Mouse (Mus musculus) forebrain, embryonic 11.5 days (tissue): ENCODE measurements around the gene Bag2. TPM values are rescaled to one million over a fixed set of nuclear protein-coding genes. Genes with fewer than 3 reads are reported as not detected.

Experiments
- polyA plus RNA-seq: library from polyadenylated mRNA; unstranded; fragments of >200 nt; fragmentation: Nextera tagmentation; extraction: Ambion mirVana; gene quantifications from 2 replicates; pipeline ENCODE4 v1.2.1, GENCODE M21; 2014

Bag2 gene
- polyA plus RNA-seq, 1 experiment from 2014 or later = 34.0 TPM

Other genes with a start within 250 kb of the Bag2 start
- 58.4 and 58.8 TPM in 2 replicates for gene Prim2, start 88.0 kb downstream of the Bag2 start, polyA plus RNA-seq
- 27.4 and 30.2 TPM in 2 replicates for gene Rab23, start 37.9 kb downstream of the Bag2 start, polyA plus RNA-seq
- gene Zfp451, start 56.8 kb upstream of the Bag2 start, polyA plus RNA-seq = 41.9 and 48.5 TPM in 2 replicates
- gene Bend6, start 150.0 kb upstream of the Bag2 start, polyA plus RNA-seq = 2.4 and 3.0 TPM in 2 replicates
- gene Dst, start 150.4 kb upstream of the Bag2 start, polyA plus RNA-seq = 25.3 and 26.3 TPM in 2 replicates